Mouse (Mus musculus) urinary bladder, postnatal 10 days (tissue): ENCODE measurements around the gene Nav2.

ENCODE experiments used
- DNase-seq: peaks from one replicate; pipeline ENCODE4 v3.0.0; 2022; ENCODE audit warnings: low spot score

Gene Nav2

DNA sequence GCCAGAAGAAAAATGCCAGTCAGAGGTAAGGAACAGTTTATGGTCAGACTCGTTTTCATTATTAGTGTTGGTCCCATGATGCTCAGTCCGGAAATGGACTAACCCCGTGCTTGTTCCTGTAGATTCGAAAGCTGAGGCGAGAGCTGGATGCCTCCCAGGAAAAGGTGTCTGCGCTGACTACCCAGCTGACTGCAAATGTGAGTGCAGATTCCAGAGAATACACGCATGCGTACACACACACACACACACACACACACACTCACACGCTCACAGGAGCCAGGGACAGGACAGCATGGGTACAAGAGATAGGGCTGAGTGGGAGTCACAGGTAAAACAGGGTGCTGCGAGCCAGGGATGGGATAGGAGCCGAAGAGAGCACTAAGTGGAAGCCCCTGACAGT lies 656.6 kb downstream of the Nav2 start:
- DNase-seq, result no peak

DNA sequence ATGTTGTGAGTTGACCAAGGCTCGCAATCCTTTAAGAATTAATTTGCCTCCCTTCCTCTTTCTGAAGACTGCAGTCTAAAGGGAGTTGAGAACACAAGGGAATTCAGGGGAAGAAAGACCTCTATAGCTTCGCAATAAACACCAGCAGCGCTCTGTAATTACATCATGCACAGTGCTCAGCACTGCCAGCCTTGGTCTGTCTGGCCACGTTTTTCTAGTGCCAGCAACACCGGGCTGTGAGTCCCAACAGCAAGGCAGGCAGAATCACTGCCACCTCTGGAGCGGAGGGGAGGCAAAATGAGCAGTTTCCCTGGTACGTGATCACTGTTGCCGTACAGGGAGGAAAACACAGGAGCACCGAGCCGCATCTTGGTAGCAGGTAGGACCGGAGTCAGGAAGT lies 657.3 kb downstream of the Nav2 start:
- DNase-seq, result no peak

DNA sequence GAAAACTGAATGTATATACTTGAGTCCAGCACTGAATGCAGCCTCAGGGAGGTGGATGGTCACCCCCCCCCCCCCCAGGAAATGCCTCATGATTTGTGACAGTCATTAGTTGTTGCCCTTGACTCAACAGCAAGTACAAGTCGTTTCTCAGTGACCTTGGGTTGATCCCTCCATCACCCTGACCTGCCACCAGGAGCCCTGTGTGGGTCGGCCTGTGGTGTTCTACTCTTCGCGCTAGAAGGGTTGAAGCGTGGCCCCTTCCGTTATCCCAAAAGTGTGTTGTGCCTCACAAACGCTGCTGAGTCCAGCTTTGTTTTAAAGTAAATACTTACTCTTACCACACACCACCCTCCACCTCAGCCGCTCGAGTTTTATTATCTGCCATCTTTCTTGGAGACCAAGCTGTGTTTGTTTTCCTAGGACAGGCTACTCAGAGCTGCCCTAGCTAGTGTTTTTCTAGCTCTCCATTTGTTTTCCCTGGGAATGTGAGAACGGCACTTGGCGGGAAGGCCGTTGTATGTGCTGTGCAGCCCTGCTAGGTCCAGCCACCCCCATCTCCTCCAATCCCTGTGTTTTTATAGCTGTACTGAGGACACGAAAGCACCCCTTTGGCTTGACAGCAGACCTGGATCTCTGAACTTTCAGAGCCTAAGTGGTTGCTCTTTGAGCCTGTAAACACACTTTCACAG lies 659.0 kb downstream of the Nav2 start:
- no peak for DNase-seq

DNA sequence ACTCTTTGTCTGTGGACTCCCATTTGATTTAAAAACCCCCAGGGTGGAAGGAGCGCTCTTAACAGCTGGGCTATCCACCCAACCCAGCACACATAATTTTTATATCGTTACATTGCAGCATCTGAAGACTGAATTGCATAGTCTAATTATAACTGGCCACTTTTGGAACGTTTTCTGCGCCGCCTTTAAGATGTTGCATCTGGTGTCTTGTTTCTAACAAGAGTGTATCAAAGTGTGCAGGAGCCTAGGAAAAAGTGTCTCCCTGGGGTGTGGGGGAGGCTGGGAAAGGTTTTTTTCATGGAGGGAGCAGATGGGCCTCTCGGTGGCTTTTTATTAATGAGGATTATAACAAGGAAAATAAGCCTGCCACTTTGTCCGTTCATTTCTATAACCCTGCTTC lies 661.1 kb downstream of the Nav2 start:
- no peak for DNase-seq

DNA sequence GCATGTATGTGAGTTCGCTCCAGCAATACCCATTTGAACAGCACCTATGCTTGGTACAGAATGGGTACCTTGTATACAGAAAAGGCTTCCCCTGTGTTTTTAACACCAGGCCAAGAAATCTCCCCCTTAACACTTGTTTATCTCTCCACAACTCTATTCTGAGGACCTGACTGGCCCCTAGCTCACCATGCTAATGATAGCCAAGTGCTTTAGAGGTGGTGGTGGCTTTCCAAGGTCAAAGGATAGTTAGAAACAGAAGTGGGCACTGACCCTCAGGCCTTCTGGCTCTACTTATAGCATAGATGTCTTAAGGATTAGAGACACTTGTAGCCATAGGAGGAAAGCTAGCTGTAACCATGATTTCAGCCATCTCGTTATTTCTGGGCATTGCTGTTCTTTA lies 663.1 kb downstream of the Nav2 start:
- no peak for DNase-seq

DNA sequence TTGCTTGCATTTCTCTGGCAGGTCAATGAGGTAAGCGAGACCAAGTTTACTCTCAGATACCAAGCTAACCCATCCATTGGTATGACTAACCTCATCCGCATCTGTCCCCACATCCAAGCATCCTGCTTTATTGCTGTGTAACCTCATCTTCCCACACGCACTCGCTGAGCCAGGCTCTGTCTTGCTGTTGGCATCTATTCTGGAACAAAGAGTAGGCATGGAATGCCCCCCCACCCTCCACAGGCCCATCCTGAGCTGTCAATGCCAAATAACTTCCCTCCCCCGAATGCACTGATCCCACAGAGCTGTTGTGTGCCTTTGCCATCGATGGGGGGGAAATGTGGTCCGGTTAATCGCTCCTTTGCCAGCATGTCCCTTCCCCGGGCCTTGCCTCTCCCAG lies 666.7 kb downstream of the Nav2 start:
- DNase-seq, result no peak

DNA sequence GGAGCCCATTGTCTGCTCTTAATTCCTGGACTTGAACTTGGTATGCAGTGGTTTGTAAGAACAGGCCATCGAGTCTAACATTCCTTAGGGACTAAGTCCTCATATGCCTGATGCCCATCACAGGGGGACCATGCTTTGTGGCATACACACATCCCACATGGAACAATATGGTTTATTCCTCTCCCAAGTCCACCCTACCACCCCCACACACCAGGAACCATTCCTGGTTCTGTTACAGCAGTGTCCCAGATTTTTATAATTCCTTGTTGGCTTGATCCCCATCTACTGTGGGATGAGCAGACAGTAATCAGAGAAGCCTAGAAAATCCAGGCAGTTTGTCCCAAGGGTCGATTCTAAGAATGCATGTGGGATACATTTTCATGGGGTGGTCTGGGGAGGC lies 668.6 kb downstream of the Nav2 start:
- DNase-seq, result no peak

DNA sequence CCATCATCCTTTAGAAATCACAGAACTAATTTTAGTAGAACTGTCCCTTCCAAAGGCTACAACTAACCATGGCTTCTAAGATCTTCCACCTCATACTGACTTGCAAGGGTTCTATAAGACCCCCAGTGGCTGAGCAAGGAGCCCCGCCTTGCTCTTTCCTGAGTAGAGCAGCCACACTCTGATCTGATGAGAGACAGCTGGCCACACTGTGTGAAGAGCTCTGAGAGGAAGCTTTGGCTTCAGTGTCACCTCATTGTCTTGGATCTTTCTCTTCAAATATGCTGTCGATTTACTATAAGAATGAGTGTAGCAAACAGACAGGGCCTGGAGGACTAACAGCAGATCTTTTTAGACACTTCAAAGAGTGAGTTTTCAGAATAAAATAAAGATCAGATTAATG lies 673.4 kb downstream of the Nav2 start:
- no peak for DNase-seq

DNA sequence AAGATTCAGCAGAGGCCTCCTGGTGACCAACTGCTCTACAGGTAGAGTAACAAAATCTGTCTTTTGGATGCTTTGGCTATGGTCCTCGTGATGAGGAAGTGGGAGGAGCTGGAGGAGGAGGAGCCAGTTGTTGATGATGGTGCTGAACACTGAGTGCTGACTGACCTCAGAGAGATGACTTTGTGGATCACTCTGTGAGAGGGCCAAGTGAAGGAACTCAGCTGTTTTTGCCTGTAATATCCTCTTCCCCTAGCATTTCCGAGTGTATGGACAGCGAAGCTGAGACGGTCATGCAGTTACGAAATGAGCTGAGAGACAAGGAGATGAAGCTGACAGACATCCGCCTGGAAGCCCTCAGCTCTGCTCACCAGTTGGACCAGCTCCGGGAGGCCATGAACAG lies 674.0 kb downstream of the Nav2 start:
- DNase-seq, result no peak

DNA sequence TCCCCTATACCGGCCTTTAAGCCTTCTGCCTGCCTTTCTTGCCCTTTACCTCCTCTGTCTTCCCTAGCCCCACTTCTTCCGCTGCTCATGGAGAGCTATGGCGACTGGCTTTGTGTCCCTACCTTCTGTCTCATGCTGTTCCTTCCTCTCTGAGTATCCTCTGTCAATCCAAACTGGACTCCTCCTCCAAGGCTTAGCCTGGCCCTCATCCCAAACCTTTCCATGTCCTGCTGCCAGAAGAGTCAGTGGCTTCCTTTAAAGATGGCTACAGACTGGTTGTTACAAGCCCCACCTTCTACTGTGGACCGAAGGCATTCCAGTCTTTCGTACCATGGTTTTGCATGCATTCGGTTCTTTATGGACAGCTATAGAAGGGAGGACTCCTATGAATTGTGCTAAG lies 674.7 kb downstream of the Nav2 start:
- no peak for DNase-seq

DNA sequence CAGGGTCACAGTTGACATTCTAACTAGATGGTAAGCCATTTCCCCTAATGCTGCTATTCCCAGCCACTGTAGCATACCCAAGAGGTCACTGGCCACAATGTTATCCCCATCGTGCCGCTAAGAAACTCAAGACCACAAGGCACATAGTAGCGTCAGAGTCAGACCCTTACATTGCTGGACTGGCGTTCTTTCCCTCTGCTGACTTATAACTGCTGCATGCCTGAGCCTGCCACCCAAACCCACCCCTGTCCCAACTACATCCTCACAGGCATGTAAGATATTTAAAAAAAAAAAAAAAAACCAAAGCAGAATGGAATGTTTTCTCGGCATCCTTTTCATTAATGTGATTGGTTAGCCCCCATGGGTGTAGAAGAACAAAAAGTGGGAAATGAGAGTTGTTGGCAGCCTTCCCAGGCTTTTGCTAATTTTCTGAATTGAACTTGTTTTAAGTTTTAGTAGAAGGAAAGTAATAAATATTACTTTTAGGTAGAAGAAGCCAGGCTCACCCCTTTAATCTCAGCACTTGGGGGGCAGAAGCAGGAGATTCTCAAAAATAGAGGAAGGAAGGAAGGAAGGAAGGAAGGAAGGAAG lies 678.1 kb downstream of the Nav2 start:
- DNase-seq, result no peak

DNA sequence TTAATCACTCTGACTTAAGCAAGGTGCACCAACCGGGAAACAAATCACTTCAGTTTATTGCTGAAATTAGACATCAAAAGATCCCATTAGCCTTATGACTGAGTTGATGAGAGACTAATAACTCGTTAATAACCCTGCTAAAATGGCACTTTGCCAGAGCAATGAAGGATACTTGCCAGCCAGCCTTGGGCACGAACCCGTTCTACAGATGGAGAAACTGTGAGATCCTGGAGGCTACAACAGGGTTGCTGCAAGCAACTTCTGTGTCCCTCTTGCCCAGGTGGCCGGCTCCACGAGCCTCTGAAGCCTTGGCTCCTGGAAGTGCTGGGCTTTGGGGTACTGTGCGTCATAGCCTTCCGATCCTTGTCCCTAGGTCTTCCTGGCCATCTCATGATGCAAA lies 681.1 kb downstream of the Nav2 start:
- DNase-seq, result no peak

DNA sequence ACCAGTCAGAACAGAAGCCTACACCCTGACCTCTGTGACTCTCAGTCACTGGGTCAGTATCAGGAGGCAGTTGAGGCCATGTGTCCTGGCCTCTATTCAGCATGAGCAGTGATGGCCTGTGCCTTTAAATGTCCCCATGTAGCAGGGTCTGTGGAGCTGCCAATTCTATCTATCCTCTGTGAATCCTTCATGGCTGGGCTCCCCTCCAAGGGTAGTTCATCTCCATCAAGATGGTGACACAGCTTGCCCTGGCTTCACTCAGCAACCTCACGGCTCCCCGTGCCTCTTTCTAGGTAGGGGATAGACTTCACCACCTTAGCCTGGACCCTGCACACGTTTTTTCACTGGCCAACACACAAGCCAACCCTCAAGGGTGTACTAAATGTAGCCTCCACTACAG lies 689.3 kb downstream of the Nav2 start:
- no peak for DNase-seq

DNA sequence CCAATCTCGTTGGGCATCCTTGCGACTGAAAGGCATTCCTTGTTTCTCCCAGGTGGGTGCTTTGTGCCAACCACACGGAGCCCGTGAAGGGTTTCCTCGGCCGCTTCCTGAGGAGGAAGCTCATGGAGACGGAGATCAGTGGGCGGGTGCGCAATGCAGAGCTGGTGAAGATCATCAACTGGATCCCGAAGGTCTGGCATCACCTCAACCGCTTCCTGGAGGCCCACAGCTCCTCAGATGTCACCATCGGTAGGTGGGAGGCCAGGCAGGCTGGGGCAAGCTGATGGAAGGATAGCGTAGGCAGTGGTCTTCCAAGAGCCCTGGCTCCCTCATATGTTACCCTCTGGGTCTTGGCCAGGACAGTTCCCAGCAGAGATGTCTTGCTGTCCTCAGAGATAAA lies 689.7 kb downstream of the Nav2 start:
- DNase-seq, result no peak

DNA sequence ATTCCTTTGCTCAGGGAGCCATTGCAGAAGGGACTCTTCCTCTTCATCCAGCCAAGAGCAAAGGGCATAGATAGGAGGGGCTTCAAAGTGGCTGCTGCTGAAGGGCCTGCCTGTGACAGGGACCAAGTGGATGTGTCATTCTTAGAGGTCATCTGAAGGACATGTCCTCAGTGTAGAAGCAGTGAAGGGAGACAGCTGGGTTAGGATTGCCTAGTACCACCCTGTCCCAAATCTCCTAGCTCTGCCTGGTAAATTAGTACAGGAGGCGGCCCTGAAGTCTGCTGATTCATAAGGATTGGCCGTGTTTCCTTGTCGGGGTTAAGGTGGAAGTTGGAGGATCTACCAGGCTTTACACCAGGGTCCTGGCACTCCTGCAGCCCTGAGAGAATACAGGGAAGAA lies 691.4 kb downstream of the Nav2 start:
- DNase-seq, result no peak

DNA sequence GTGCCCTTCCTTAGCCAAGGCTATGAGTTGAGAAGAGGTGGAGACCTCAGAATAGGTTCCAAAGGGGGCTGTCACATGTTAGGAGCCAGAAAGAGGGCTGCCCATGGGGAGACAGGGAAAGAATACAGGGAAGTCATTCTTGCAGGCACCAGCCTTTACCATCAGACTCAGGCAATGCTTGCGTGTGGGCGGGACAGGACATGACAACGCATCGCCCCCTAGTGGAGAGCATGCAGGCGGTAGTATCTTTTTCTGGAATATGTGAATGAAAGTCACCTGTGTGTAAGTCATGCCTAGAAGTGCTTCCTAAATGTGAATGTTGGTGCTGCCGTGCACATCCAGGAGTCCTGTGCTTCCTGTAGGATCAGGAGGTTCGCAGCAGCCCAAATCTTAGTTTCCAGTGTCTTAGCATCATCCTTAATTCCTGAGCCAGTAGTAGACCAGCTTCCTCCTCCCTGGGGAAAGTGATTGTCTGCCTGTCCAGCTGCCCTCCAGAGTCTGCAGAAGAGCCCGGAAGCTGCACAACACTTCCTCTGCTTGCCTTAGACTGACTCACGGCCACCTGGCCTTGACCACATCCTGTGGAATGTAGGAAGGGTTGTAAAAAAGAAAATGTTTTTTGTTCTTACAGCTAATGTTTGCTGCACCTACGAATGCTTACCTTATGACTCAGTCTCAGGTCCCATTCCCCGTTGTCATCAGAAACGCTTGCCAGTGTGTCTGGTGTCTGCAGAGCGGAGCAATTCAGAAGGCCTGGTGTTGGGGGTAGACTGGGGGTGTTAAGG lies 692.9 kb downstream of the Nav2 start:
- DNase-seq, result no peak

DNA sequence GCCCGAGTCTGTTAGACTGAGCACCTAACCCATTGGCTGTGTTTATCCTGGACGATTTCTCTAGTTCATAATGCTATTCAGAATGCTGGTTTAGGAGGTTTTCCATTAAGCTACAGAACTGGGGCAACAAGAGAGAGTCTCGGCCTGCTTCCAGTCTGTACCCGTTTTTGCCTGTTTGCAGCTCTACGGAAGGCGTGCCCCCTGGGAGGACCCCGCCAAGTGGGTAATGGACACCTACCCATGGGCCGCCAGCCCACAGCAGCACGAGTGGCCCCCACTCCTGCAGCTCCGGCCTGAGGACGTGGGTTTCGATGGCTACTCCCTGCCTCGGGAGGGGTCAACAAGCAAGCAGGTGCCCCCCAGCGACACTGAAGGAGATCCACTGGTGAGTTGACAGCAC lies 695.7 kb downstream of the Nav2 start:
- no peak for DNase-seq

DNA sequence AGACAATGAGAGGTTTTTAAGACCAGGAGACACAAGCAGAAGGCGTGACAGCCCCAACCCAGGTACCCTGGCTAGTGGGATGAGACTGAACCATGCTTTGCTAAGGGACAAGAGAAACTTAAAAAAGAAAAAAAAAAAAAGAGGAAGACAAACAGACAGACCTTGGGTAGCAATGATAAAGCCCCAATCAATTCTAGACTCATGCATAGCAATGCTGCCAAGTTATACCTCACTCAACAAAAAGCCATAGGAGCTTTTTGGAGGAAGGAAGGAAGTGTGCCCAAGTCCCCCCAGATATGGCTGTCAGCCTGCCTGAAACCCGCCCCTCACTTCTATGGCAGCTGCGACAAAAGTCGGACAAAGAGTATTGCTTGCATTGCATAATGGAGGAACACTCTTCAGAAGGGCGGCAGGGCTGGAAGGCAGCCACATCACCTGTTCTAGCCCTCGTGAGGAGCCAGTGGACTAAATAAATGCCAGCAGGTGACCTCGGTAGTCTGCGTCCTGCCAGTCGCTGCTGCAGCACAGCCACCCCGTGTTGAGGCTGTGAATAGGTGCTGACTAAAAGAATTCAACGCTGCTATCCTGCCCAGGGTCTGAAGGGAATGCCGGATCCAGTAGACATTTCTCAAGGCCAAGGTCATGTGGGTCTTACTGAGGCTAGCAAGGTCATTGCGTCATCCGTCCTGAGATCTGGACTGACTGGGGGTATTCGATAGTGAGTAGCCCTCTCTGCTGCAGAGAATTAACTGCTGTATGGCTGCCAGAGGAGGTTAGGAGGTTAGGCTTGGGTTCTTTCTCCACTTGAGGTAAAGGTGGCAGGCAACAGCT lies 696.7 kb downstream of the Nav2 start:
- DNase-seq, result no peak

DNA sequence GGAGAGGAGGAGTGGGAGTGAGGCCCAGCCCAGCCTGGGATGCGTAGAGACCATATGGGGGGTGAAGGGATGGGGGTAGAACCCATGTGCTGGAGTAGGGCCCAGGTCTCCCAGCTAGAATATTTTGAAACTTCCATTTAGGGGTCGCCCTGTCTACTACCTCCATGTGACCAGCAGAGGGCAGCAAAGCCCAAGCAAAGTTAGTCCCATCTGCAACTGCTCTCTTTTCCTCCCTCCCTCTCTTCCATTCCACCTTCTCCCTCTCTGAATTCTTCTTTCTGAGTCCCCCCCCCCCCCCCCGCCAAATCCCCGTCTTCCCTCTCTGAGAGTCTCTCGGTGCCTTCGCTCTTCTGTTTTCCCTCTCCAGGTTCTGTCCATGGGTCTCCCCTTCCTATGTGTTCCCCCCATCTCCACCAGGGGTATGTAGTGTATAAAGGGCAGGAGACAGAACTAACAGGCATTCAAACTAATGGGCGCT lies 707.8 kb downstream of the Nav2 start:
- no peak for DNase-seq

DNA sequence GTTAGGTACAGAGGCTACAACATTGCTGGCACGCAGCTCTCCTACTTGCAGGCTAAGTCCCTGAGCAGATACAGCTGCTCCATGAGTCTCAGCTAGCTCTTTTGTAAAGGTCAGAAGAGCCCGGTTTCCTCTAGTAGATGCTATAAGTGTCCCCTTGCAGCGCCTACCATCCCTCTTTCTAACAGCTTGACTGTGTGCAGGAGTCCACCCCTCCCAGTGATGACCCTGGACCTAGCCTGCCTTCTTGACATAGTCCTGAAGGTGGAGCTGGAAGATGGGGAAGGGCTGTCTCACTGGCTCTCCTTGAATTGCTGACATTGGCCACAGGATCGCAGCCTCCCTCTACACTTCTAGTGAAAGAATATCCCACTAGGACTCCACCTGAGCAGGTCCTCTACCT lies 708.6 kb downstream of the Nav2 start:
- no peak for DNase-seq

DNA sequence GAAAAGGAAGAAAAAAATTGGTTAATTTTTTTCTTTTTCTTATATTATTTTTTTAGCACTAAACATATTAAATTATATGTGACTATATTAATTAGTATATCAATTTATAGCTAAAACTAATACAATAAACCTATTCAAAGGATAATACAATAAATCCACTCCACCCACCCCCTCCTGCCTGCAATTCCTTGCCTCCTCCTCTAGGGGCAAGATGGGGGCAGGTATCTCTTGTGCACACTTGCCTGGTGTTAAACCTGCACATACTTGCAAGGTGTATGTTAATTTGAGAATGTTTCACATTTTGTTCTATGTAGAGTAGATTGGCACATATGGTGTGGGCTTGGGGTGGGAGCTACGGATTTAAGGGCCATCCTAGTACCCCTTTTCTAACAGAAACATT lies 711.6 kb downstream of the Nav2 start:
- DNase-seq, result no peak

DNA sequence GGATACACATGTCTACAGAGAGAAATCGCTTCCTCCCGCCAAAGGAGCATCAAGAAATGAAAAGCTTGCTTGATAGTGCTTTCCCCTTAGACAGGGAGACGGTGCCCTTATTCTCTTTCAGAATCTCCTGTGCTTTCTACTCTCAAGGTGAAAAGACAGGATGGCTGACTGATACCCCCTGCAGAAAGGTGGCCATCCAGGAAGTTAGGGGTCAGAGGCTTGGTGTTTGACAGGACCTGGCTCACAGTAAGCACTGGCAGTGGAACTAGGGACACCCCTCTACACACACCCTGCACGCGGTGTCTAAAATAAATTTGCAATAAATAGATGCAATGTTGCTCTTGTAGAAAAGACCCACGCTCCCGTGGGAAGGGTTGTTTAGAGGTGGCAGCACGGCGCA lies 723.4 kb downstream of the Nav2 start:
- no peak for DNase-seq

DNA sequence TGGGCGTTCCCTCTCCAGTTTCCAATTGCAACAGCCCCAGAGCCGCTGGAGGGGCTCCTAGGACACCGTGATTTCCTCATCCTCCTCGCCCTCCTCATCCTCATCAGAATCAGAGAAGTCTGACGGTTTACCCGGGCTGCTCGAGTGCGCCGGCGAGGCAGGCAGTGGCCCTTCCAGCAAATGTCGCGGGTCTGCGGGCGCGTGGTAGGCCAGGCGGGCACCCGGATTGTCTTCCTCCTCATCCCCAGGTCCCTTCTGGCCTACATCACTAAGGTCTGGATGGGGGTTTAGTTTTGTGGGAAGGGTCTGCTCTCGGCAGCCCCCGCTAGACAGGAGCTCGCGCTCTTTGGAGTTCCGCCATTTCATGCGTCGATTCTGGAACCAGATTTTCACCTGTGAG lies 723.9 kb downstream of the Nav2 start:
- no peak for DNase-seq
